Mouse (Mus musculus) E14TG2a.4 (cell line): Measurements from ENCODE around the gene Gfy.

Experiments
- CTCF ChIP-seq: conservative IDR thresholded peaks from 2 replicates; pipeline ENCODE4 v1.5.1; 2014; ENCODE audit warnings: low read length
- NANOG ChIP-seq: IDR thresholded peaks from 2 replicates; pipeline ENCODE4 v1.6.1; 2014; ENCODE audit warnings: borderline replicate concordance, low read length, mixed read lengths
- POU5F1 ChIP-seq: IDR thresholded peaks from 2 replicates; pipeline ENCODE4 v1.6.1; 2014; ENCODE audit warnings: low read length, borderline replicate concordance

GRCm38 (mm10) chr7:45180896-45181477 lies 1.6 kb upstream of the Gfy start, which contains the start of gene Pth2:
- TF ChIP-seq CTCF = no peak
- no peak for TF ChIP-seq POU5F1
- no peak for TF ChIP-seq NANOG
